Mouse (Mus musculus) left cerebral cortex, postnatal 10 days (tissue): ENCODE measurements around the gene Gjb5. TPM values are rescaled to one million over a fixed set of nuclear protein-coding genes. Genes with fewer than 3 reads are reported as not detected.

Source experiments
- DNase-seq, 2 experiments: peaks; one replicate each; pipeline ENCODE4 v3.0.0; 2021 to 2022; ENCODE audit warnings: low spot score in 2 of 2, mixed read lengths in 1 of 2; ENCODE audit errors: extremely low spot score in 1 of 2
- intact Hi-C: fragments of 180-260 bp; cut with DNase I; formaldehyde crosslinking; loops from one replicate; pipeline ENCODE4 v1.15.1; 2025
- total RNA-seq, 2 experiments: library from RNA; stranded (reverse); gene quantifications; 2 replicates each; pipeline ENCODE4 v1.2.3; 2021

Gjb5 gene
- total RNA-seq, 2 experiments from 2014 or later = not detected

GRCm38 (mm10) chr4:127354506-127355485 lies 3.2 kb downstream of the Gjb5 start:
- intact Hi-C loops = no loop called here
- DNase-seq = no peak

GRCm38 (mm10) chr4:127353951-127354438 lies 4.0 kb downstream of the Gjb5 start, which contains the start of gene Gjb4:
Gene Gjb4, minus strand, starts transcription at chr4:127354081.
- intact Hi-C loops = no loop called here
- DNase-seq = no peak

DNA sequence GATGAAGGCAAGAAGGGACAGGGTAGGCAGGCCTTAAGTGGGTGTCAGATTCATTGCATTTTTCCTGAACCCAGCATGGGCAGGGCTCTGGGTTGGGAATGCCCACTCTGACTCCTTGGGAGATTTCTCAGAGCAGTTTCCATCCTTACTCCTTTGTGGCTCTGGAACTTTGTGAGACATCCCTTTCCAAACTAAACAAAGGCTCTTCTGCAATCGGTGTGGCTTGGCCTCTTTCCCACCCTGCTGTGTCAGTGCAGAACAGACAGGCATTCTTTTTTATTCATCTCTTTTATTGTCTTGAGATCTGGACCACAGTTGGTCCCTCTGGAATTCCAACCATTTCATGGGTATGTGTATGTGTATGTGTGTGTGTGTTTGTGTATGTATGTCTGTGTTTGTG lies 5.4 kb downstream of the Gjb5 start:
- intact Hi-C loops = no loop called here
- DNase-seq = peak in 1 of 2 experiments; percentile 70

DNA sequence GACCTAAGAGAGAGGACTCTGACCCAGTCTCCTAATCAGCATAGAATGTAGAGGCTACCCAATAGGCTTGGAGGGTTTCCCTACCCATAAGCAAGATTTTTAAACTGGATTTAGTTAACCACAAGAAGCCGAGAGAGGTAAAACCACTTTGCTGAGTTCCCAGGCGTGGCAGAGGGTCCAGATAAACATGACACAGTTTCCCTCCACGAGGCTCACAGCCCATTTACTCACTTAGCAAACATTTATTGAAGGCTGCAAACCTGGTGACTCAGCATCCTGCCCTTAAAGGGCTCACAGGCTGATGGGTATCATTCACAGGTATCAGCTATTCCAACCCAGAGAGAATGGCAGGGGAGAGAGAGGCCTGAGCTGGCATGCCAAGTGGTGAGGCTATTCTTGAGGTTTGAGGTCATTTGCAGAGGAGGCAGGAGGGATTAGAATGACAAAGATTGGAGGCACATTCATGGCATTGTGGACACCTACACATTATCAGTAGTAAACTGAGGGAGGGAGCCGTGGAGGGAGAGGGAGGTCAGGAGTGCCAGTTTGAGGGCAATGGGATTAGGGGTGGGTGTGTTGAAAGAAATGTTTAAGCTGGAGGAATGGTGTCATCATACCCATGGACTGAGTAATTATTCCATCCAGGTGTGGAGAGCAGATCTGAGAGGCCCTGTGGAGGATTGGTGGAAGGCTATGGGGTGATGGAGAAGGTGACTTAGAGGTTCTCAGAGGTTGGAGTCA lies 8.3 kb downstream of the Gjb5 start:
- intact Hi-C loops = no loop called here
- DNase-seq = no peak

- DNase-seq = no peak
- intact Hi-C loops = no loop called here
Observed at GRCm38 (mm10) chr4:127345000-127345399, 13.0 kb downstream of the Gjb5 start.

- intact Hi-C loops = no loop called here
- DNase-seq = no peak
Observed at GRCm38 (mm10) chr4:127341372-127341771, 16.6 kb downstream of the Gjb5 start.

DNA sequence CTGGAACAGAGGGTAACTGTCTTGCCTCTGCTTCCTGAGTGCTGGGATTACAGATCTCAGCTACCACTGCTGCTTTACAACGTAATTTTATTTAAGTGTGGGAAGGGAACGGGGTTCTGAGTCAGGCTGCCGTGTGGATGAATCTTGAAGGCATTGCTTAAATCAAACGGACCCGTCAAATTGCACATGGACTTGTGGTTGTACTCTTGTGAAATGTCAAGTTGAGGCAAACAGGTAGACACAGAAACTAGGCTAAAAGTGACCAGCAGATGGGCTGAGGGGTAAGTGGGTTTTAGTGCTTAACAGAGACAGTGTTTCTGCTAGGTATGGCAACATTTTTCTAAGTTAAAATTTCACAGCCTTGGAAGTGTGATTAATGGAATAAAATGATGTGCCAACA lies 20.3 kb downstream of the Gjb5 start:
- DNase-seq = no peak
- intact Hi-C loops = no loop called here

- intact Hi-C loops = no loop called here
- DNase-seq = no peak
Observed at GRCm38 (mm10) chr4:127334870-127335504, 23.0 kb downstream of the Gjb5 start.

- no peak for DNase-seq
- intact Hi-C loops = no loop called here
Observed at GRCm38 (mm10) chr4:127331171-127331570, 26.8 kb downstream of the Gjb5 start.

- DNase-seq = peak in 1 of 2 experiments; percentile 50
- intact Hi-C loops = no loop called here
Observed at GRCm38 (mm10) chr4:127330181-127331100, 27.5 kb downstream of the Gjb5 start, which contains the start of gene Gjb3. Gene Gjb3, minus strand, starts transcription at chr4:127330844.

DNA sequence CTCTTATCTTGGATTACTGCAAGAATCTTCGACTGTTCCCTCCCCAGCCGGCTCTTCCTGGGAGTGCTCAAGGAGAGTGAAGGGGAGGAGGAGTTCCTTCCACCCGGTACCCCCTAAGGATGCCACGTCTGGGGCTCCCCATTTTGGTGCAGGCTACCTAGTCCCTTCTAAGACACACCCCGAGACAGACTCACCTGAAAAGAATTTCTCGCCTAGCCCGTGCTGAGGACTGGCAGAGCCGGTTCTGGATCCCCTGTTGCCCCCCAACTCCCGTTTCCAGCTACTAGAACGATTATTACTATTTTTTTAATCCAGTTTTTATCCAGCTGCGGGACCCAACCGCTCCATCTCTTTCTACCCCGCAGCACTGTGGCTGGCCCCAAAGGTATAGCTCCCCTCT lies 28.2 kb downstream of the Gjb5 start:
- intact Hi-C loops = loop anchor here (10.0 kb wide), 2 partner anchors 285 to 775 kb away; partner anchors contain the start of gene Clspn

DNA sequence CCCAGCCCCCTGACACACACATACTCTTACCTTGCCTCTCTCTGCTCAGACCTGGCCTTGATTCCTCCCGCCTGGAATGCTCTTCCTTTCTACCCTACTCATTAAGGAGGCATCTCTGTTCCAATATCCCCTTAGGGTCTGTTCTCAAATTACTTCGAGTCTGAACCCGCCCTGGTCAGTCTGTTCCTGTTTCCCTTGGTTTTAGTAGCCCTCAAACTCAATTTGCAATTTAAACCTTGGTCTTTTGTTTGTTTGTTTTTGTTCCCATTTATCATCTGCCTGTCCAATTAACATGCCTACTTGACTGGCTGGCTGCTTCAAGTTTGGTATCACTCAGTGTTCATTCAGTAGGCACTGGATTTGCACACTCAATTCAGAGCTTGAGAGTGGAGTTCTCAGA lies 28.9 kb downstream of the Gjb5 start:
- DNase-seq = no peak
- intact Hi-C loops = loop anchor here (10.0 kb wide), 2 partner anchors 284 to 774 kb away; partner anchors contain the start of gene Clspn

More for the DNA sequence above, 28.2 kb downstream of the Gjb5 start:
- no peak for DNase-seq

GRCm38 (mm10) chr4:127328378-127328777 lies 29.6 kb downstream of the Gjb5 start:
- no peak for DNase-seq
- intact Hi-C loops = loop anchor here (10.0 kb wide), 2 partner anchors 284 to 774 kb away; partner anchors contain the start of gene Clspn

DNA sequence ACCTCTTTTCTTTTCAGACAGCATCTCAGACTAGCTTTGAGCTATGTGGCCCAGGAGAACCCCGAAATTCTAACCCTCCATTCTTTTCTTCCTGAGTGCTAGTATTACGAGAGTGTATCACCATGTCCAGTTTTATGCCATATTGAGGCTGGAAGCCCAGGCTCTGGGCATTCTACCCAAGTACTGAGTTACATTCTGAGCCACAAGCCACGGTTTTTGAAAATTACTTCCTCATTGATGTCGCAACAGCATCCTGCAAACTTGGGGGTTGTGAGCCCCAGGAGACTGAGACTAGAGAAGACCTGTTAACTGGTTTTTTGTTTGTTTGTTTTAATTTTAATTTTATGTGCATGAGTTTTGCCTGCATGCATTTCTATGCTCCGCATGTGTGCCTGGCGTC lies 30.2 kb downstream of the Gjb5 start:
- no peak for DNase-seq
- intact Hi-C loops = loop anchor here (10.0 kb wide), 2 partner anchors 283 to 773 kb away; partner anchors contain the start of gene Clspn

DNA sequence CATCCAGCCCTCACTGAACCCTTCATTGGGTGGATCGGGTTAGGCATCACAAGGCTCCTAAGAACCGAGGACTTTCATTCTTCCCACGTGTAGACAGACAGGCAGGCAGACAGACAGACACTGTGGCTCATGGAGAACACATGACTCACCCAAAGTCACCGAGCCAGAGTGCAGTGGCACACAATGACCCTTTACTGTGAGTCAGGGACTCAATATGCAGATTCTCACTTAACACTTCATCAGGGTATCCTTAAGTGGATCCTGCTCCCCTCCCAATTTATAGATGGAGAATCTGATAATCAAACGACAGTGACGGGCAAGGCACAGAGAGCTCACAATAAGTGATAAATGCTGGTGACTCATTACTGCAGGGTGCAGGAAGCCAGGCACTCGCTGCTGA lies 30.7 kb downstream of the Gjb5 start:
- intact Hi-C loops = loop anchor here (10.0 kb wide), 2 partner anchors 282 to 772 kb away; partner anchors contain the start of gene Clspn
- no peak for DNase-seq

- no peak for DNase-seq
- intact Hi-C loops = loop anchor here (10.0 kb wide), 2 partner anchors 280 to 770 kb away; partner anchors contain the start of gene Clspn
Observed at GRCm38 (mm10) chr4:127325276-127325675, 32.7 kb downstream of the Gjb5 start.

DNA sequence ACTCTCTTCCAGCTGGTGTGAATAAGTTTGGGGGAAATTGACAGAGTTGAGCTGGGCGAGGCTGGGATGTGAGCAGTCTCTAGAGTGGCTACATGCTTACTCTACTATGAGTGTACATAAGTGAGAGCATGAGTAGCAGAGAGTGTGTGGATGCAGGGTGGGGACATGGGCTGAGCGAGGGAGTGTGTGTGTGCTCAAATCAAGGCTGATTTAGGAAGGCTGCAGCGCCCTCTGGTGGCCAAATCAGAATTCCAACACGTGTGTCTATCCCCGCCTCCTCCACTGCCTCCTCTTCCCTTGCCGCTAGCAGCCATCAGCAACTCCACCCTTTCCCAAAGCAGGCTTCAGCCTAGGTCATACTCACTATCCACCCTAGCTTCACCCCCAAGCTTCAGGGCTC lies 33.2 kb downstream of the Gjb5 start:
- intact Hi-C loops = loop anchor here (10.0 kb wide), 2 partner anchors 280 to 770 kb away; partner anchors contain the start of gene Clspn
- peak; percentile 64 to 84 for DNase-seq
